Mouse (Mus musculus) forelimb bud, embryonic 11.5 days (tissue): ENCODE data around the gene Kdelr1.

Experiments used
- DNase-seq: peaks from one replicate; pipeline ENCODE4 v3.0.0-alpha.2; 2012; ENCODE audit warnings: low read depth, low spot score

Kdelr1 gene

DNA sequence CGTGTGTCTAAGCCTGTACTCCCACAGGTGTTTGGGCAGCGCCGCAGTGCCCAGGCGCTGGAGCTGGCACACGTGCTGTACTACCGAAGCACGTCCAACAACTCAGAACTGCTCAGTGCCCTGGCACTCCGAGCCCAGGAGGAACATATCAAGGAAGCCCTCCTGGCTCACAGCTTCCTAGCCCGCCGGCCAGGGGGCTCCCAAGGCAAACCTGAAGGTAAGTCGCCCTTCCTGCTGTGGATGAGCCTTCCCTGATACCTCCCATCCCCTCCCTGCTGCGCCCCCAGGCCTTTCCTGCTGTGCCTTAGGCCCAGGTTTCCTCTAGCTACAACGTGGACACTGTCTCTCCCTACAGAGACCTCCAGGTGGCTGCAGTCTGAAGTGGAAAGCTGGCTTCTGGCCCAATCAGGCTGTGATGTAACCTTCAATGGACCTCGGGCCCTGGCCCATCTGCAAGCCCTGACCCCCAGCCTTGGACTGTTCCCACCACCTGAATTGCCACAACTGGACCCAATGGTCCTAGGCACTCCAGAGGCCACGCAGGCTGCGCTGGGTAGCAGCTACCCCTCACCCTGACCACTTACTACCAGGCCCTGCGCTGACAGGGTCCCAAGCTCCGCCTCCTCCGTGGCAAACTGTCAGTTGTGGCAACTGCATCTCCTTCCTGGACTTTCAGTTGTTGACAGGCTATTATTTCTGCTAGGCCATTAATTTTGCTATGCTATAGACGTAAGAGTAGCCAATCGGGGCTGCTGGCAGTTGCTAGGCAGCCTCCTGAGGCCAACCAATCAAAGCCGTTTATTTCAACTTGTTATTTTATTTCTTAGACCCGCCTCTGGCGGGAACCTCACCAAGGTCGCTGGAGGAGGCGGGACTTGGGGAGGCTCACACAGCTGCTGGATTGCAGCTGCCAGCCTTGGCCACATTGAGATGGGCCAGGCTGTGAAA is 43.8 kb downstream of the Kdelr1 start:
- peak; percentile 94 for DNase-seq

GRCm38 (mm10) chr7:45917004-45917704 is 44.6 kb downstream of the Kdelr1 start:
- DNase-seq, result no peak

DNA sequence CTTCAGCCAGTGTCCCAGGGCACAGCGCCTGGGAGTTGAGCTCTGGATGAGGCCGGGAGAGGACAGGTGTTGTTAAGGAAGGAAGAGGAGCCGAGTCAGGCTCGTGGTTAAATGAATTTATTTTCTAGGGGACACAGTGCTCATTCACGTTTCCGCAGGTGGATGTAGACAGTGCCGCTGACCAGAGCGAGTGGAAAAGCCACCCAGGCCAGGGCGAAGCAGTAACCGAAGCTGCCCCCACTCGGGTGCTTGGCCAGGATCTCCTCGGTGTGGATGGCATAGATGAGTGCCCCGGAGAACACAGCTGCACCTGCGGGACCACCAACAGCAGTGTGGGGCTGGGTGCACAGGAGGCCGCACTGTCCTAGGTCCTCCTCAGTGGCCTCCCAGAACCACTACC is 45.4 kb downstream of the Kdelr1 start:
- DNase-seq, result no peak

DNA sequence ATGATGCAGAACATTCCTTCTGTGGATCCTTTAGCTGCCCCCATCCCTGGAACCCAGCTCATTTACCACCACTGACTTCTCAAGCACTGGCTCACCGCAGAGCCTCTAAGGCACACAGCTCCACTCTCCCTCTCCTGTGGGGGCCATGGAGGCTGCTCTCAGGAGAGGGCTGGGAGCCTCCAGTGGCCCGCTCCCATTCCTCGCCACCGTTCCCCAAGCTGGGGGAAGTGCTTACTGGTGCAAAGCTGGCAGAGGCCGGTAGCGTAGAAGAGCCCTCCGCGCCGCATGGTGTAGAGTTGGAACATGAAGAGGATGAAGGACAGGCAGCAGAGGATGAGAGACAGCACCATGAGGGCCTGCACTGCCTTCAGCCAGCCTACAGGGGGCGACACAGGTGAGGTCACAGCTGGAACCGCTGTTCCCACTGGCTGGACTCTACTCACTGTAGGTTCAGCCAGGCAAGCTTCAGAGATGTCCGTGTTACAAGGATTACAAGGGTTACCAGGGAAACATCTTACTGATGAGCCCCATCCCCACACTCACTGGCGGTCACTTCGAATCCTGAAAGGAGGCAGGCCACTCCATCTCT is 46.6 kb downstream of the Kdelr1 start:
- DNase-seq, result no peak

GRCm38 (mm10) chr7:45919761-45920160 is 47.2 kb downstream of the Kdelr1 start:
- DNase-seq, result no peak

- DNase-seq, result no peak
Measured at GRCm38 (mm10) chr7:45920583-45921241, 48.1 kb downstream of the Kdelr1 start.

DNA sequence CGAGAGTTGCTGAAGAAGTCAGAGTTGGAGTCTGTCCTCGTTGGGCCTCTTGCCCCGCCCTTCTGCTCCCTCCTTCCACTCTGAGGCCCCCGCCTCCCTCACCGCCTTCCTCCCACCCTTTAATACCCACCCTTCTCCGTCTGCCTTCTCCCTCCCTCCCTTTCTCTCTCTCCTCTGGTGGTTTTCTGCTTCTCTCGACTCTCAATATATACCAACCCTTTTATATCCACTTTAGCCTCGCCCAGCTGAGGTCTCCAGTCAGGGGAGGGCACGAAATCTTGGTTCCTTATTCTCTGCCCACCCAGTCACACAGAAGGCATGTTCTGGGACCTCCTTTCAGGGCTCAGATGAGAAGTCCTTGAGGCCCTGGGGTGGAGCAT is 48.7 kb downstream of the Kdelr1 start, which contains the start of gene Emp3:
Gene Emp3 (minus strand): TSS at position 163 of the 380 bp plus-strand sequence.
- DNase-seq, result no peak

GRCm38 (mm10) chr7:45921950-45922600 is 49.5 kb downstream of the Kdelr1 start:
- no peak for DNase-seq

DNA sequence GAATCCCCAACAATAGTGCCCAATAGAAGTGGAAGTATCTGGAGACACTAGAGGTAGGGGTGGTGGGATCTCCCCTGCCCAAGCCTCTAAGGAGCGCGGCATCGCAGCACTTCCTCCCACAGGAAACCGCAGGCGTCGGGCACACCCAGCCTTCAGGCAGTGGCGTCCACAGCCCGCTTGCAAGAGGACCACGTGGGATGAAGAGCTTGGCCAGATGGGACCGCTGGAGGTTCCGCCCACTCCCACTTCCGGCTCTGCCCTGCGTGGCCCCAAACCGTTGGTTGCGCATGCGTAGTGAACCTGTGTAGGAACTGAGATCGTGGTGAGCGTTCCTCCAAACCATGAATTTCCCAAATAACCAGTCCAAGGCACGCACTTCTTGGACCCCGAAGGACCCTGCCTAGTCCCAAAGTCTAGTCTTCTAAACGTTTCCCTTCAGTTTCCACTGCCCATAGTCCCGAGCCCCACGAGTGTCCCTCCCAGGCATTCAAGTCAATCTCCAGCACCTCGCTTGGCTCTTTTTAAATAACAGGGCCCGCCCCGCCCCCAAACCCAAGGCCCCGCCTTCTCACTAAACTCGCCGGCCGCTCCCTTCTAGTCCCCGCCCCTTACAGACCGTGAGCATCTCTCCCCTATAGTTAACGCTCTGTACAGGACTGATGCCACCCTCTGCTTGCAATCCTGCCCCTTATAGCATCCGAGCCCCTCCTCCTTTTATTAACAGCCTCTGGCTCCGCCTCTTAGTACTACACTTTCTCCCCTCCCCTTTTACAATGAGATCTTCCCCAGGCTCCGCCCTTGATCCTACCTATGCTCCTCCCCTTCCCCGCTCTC is 50.6 kb downstream of the Kdelr1 start:
- DNase-seq, result peak; percentile 95

DNA sequence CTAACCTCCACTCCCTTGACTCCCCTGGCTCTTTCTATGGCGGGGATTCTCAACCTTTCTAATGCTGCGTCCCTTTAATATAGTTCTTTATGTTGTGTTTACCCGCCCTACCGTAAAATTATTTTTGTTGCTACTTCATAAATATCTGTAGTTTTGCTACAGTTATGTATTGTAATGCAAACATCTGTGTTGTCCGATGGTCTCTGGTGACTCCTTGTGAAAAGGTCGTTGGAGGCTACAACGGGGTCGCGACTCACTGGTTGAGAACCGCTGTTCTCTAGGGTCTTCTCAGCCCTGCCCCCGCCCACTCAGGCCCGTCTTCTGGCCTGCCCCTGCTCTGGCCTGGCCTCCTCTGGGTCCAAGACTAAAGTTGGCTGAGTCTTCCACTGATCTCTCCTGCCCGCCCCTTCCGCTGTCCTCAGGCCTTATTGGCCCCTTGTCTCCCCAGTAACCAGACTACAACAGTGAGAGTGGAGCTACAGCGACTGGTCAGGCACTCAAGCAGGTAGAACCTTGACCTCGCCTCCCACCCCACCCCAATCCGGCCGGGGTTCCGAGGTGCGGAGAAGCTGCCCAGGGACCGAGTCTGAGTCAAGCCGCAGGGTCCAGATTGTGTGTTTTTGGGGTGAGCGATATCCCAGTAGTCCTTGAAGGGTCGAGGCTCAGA is 51.3 kb downstream of the Kdelr1 start, which contains the start of gene Ccdc114:
Gene Ccdc114 (plus strand): TSS at position 311 of the 667 bp plus-strand sequence.
- DNase-seq, result peak; percentile 31

DNA sequence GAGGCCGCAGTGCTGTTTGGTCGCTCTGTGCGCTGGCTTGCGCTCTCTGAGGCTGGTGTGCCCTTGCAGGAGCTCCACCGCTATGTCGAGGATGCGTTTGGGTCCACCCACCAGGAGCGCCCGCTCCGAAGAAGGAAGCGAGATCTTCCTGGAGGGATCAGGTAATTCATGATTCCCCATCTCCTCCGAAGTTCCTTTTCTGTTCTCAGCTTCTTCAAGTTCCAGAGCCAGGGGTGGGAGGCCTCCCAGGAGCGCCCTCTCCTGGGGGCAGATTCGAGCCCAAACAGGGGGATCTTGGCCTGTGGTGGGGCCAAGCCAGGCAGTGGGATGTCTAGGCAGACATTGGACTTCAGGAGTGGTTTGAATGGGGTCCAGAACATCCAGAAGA is 51.9 kb downstream of the Kdelr1 start:
- DNase-seq, result no peak

GRCm38 (mm10) chr7:45928626-45929295 is 56.2 kb downstream of the Kdelr1 start:
- DNase-seq, result no peak

DNA sequence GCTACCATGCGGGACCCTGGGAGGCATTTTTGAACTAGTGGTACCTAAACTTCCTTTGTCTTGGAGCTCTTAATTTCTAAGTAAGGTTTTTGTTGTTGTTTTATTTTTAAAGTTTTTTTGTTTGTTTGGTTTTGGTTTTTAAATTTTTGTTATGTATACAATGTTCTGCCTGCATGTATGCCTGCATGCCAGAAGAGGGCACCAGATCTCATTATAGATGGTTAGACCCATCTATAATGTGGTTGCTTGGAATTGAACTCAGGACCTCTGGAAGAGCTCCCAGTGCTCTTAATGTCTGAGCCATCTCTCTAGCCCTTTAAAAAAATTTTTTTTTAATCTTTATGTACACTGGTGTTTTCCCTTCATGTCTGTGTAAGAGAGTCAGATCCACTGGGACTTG is 57.1 kb downstream of the Kdelr1 start:
- no peak for DNase-seq
